Mouse (Mus musculus) left cerebral cortex, adult 11 months (tissue): ENCODE results near the gene Nlrc4.
"Not testable (repeated sequence)": the region's sequence is repeated elsewhere in the genome, so short reads cannot be mapped to it uniquely, and the experiment has no call there.

Experiments
- DNase-seq: peaks from one replicate; pipeline ENCODE4 v3.0.0; 2022; ENCODE audit warnings: low spot score

Gene Nlrc4

DNA sequence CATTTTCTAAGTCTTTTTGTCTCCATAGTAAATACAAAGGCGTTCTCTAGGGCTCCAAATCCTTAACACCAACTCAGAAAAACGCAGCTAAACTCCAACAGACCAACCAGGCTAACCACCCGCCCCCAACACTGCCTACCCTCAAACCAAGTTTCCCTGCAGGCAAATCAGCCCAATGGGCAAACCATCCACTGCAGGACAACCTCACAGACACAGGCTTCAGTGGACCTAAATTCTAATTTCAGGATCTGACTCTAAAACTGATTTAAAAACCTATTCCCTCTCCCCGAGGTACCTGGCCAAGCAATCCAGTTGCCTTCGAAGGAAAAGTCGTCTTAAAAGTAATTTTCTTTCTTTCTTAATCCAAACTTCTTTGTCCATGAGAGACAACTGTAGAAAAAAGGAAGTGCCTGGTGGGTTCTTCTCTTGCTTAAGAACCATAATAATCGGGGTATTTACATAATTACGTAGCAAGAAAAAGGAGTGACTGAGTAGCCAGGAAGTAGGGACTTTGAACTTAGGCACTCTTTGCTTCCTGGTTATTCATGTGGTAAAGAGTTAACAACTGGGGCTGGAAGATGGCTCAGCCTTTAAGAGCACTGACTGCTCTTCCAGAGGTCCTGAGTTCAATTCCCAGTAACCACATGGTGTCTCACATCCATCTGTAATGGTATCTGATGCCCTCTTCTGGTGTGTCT, at the start of gene Nlrc4:
Gene Nlrc4, minus strand, starts transcription at position 432 of the 698 bp plus-strand sequence.
- DNase-seq = no peak

DNA sequence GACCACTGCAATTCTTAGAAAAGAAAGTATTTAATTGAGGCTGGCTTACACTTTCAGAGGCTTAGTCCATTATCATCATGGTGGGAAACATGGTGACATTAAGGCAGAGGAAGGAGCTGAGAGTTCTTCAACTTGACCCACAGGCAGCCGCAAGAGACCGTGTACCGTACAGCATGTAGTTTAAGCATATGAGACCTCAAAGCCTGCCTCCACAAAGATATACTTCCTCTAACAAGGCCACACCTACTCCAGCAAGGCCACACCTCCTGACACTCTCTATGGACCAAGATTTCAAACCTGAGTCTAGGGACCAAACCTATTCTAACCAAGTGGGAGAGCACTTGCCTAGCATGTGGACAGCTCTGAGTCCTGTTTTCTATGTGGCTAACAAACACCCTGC, 49.7 kb upstream of the Nlrc4 start:
- no peak for DNase-seq

DNA sequence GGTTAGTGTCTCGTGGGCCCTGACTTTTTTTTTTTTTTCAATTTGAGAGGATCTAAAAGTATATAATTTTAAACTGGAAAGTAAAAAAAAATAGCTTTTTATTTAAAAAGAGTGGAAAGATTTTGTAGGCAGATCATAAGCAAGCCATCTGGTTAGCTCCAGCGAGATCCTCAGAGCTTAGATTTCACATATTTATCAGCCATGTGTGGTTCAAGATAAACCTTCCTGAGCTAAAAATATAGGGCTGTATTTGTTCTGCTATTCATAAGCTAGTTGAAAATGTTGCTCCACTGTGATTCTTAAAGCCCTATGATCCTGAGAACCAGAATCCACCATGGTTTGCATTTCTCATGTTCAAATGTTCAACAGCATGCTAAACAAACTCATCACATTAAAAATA, 49.0 kb upstream of the Nlrc4 start:
- DNase-seq = no peak

DNA sequence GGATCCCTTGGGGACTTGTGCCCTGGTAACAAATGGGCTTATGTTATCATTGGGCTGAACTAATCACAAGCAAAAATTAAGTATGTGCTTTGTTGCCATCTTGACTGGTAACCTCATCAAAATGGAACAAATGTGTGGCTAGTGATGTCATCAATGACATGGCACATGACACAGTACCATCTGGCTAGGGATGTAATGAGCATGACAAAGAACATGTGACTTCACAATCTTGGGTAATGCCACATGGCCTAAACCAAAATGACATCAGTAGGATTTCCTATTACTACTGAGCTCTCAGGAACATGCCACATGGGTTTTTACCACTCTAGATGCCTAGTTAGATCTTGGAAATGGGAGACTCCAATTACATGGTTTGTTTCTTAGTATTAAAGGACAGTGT, 42.1 kb upstream of the Nlrc4 start:
- no peak for DNase-seq

DNA sequence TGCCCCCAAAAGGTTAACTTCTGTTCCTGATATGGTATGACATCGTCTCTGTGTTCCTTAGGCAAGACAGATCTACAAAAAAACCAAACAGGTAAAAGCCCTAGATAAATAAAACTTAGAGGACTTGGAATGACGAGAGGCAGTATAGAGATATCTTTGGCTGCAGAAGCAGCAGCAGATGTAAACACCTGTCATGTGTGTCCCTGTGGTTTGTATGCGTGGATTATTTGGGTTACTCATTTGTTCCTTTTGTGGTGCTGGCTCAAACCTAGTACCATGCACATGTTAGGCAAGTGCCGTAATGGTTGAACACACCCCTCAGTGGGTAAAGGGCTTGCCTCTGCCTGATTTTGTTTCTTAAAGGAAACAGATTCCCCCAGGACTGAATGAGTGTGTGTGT, 41.3 kb upstream of the Nlrc4 start:
- DNase-seq = no peak

DNA sequence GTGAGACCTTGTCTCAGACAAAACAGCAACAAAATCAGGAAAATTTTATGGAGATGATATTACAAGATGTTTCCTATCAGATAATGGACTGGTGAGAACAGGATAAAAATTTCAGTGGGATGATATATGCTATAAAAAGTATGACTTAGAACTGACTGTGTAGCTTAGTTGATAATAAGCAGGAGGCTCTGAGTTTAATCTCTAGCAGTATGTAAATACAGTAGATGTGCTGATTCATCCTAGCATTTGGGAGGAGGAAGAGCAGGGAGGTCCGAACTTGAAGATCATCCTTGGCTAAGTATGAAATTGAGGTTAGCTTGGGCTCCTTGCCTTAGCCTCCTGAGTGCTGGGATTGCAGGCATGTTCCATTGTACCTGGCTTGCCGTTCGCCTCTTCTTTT, 32.6 kb upstream of the Nlrc4 start:
- DNase-seq = no peak

DNA sequence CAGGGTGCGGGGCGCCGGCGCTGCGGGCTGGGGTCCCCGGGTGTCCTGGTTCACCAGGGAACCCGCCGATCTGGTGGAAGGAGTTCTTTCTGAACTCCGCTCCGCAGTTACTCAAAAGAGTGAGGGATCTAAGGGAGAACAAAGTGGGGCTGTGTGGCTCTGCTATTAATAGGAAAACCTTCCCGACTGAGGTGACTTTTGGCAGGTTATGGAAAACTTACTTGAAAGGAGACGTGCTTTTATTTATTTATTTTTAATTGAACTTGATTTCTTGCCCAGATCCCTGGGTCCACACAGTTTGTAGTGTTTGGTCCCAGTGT, 30.9 kb upstream of the Nlrc4 start:
- DNase-seq = no peak

DNA sequence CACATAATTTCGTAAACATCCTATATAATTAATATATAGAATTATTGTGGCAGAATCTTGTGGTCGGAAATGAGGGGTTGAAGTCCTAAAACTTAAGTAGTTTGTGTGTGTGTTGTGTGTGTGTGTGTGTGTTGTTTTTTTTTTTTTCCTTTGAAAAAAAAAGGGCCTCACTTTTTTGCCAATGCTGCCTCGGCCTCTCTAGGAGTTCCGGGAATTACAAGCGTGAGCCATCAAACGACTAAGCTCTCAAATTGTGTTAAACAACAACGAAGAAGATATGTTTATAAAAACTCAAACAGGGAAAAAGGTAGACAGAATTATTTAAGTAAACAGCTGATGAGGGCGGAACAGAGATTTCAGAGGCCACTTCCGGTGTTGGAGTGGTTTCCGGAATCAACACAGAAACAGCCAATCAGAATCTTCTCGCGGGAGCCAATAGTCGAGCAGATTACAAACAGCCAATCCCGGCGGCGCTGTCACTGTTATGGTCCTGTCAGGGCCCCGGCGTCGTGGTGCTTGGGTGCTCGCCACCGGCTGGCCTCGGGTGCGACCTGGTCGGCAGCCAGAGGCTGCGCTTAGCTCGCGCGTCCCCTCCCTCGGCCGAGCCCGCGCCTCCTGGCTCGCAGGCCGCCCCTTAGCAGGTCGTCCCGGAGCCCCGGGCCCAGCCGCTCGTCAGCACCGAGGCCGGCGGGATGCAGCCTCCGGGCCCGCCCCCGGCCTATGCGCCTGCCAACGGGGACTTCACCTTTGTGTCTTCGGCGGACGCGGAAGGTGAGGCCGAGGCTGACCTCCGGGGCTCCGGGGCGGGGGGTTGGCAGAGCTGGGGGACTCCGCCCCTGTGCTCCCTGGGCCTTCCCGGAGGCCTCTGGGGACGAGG, 30.3 kb upstream of the Nlrc4 start, which contains the start of gene Yipf4:
Gene Yipf4, plus strand, starts transcription at position 470 of the 877 bp plus-strand sequence.
- peak; percentile 96 for DNase-seq

DNA sequence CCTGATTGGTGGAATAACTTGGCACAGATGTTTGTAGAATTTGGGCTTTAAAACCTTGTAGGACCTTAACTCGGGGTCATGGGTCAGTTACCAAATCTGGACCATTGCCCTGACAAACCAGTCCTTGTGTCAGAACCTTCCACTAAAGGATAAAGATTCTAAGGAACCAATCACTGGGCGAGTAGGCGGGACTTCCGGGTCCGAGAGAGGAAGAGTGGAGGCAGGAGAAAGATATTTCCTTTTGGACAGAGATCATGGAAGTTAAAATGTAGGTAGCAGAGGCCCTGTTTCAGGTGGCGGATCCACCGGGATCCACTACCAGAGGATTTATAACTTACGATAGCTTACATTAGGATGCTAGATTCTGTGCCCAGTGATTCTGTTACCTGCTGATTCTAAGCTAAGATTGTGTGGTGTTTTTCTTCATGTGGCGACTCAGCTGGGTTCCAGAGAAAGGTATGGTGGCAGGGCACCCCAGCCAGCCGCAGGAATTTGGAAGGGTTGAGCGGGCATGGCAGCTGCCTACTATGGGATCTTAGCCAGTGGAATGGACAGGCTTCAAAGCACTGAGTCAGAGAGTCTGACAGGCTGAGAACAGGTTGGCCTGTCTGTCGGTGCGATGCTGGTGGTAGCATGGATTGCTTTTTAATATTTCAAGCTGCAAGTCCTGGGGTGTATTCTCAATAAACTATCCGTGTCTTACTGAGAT, 21.6 kb upstream of the Nlrc4 start:
- no peak for DNase-seq

DNA sequence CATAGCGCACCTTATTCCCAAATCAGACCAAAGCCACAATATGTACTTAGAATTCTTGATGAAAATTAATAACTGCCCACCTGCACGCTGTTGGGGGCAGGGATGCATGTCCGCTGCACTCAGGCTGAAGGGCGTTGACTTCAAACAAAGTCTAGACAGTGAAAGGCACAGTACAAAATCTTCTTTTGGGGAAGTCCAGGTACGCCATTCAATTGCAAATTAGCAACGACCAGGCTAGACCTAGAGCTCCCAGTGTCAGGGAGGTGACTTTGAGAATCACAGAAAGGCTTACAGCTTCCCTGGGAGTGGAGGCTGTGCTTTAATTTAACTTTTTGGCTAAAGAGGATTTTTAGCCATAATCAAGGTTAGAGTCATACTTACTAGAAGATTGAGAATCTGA, 11.2 kb upstream of the Nlrc4 start:
- DNase-seq = not testable (repeated sequence)

DNA sequence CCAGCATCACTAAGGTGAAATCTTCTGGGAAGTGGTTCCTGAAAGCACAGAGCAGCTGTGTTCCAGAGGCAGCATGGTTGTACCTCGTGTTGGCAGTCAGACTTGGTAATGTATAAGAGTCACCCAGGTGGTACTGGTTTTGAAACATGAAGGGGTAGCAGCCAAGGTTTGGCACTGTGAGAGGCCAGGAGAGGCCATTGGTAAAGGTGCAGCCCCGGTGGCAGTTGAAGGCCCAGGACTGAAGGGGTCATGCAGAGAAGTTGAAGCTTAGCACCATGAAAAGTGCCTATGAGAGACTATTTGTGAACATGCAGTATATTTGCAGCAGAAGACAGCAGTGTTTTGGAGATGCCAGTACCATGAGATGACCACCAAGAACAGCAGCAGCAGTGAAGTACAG, 9.0 kb upstream of the Nlrc4 start:
- not testable (repeated sequence) for DNase-seq

DNA sequence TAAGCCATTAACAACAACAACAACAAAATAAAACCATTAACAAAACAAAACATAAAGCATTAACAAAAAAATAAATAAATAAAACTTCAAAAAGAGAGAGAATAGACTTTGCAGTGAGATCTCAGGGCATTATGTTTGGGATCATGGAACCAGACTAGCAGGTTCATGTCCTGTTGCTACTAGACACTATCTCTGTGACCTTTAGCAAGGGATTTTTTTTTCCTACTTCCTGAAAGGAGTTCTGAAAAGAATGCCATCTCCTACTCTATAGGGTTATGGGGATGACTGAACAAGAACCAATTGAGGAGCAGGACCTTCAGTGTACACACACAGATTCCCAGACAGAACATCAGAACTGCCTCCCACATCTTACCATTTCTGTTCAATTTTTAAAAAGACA, 4.6 kb upstream of the Nlrc4 start:
- no peak for DNase-seq

DNA sequence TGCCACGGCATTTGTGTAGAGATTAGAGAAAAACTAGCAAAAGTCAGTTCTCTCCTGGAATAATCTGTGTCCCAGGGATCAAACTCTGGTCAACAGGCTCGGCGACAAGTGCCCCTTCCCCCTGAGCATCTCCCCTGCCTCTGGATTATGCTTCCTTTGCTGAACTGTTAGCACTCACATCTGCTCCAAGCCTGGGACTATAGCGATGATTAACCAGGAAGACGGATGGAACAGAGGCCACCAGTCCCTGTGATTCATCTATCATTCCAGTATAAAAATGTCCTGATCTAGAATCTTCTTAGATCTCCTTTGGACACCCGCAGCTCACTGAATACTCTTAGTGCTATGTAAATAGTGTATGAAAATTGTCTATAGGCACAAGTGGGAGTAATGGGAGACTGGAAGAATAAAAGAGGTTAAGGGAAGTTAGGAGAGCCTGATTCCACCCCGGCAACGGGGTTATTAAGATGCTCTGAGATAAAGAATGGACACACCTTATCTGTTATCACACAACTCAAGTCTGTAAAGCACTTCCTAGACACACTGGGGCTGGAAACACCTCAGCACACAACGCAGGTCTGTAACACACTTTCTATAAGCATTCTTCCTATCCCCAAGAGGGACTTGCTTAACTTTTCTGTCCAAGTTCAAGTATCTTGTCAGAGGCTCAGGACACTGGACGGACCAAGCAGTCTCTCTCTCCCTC, 817 bp downstream of the Nlrc4 start:
- DNase-seq = no peak

DNA sequence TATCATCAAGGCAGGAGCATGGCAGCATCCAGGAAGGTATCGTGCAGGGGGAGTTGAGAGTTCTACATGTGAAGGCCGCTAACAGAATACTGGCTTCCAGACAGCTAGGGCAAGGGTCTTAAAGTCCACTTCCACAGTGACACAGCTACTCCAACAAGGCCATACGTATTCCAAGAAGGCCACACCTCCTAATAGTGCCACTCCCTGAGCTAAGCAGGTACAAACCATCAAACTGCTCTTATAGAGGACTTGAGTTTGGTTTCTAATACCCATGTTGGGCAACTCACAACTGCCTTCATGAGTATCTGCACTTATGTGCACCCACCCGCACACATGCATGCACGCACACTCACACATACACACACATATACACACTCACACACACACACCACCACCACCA, 2.1 kb downstream of the Nlrc4 start:
- DNase-seq = no peak

DNA sequence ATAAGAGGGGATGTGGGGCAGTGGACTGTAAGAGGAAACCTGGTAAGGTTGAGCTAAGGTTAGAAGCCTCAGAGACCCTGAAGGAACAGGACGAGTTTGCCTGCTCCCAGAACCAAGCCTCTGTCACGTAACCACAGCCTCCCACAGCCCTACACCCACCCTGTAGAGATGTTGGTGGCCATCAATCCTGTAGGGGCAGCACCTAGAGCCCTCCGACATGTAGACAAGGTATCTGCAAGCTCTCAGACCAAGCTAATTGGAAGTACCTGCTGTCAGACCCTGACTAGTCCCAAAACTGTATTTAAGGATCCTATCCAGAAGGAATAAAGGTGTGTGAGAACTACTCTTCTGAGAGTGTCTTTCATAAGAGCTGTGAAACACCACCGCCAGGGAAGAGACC, 3.5 kb downstream of the Nlrc4 start:
- DNase-seq = no peak

DNA sequence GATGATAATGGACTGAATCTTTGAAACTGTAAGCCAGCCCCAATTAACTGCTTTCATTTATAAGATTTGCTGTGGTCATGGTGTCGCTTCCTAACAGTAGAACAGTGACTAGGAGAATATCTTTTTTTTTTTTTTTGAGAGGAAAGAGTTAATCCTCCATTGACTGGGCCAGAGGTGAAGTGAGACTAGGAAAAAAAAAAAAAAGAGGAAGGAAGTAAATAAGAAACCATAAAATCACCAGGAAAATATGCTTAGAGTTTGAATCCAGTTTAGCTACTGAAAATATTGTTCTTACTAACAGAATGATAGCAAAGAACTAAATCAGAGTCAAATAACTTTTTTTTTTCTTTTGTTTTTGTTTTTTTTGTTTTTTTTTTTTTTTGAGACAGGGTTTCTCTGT, 4.3 kb downstream of the Nlrc4 start:
- DNase-seq = no peak

DNA sequence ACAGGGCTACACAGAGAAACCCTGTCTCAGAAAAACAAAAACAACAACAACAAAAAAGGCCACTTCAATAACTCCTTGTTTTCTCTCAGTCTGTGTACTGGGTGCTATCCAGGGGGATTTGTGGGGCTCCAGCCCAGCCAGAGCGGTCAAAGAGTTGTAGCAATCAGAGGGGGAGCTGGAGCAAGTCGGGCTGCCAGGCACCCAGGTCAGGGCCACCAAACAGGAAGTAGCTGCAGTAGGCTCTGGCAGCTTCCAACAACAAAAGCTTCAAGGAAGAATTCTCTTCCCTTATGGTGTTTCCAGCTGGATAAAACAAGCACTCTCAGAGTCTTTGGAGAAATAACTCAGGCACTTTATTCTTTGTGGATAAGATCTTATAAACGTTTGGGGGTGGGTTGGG, 5.0 kb downstream of the Nlrc4 start:
- no peak for DNase-seq

DNA sequence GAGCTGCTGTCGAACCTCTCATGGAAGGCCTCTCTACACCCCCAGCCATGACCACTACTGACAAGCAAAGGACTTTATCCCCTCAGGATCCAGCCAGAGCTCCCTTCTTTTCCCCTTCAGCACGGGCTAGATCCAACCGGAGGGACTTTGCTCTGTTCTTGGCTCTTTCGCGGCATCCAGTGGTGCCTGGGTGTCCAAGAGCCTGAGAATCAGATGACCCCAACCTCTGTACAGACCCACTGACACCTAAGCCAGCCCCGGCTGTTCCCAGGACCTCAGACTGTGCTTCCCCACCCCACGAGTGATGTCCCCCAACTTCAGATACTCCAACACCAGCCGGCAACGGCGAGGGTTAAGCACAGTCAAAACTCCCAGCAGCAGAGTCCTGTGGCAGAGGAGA, 9.2 kb downstream of the Nlrc4 start:
- no peak for DNase-seq

DNA sequence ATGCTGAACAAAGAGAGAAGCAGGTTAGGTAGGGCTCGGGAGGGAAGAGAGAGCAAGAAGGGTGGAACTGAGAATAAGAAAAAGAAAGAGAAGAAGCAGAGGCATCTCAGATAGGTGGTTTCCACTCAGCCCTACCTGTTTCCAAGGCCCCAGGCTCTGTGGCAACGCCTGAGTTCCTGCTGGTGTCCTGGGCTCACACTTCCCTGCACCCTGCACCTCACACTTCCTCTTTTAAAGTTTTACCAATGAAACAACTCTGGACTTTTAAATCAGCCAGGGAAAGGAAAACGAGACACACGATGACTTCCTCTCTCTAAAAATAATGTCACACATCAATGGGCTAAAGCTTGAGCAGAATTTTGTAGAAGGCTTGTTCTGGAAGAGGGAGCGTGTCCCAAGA, 18.5 kb downstream of the Nlrc4 start:
- DNase-seq = no peak

DNA sequence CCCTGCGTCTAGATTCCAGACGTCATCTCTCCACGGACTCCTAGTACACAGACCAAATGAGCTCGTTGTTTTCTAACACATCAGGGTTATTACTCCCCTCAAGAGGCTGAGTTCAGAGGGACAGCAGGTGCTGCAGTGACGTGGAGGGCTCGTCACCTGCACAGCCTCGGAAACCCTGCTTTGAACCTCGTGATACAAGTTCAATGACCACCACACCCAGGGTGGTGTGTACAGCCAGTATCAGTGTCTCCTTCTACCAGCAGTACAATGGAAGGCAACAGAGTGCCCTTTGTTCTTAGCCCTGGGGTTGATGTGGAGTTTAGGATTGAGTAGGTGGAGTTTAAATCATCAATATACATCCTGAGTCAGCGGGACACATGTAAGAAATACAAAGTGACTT, 21.2 kb downstream of the Nlrc4 start:
- DNase-seq = no peak

DNA sequence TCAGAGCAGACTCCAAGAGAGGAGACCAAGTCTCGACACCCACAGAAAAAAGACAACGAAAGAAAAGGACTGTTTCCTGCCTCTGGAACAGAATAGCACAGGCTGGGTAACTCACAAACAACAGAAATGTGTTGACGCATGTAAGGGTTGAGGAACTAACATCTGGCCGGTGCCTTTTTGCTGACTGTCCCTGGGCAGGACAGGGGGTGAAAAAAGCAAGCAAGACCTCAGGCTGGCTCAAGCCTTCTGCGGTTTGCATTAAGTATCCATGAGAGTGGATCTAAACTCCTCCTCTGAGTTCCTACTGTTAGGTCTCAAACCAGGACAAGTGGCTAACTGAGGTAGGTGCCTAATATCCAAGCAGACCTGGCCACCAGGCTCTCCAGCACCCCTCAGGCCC, 26.3 kb downstream of the Nlrc4 start:
- DNase-seq = no peak

DNA sequence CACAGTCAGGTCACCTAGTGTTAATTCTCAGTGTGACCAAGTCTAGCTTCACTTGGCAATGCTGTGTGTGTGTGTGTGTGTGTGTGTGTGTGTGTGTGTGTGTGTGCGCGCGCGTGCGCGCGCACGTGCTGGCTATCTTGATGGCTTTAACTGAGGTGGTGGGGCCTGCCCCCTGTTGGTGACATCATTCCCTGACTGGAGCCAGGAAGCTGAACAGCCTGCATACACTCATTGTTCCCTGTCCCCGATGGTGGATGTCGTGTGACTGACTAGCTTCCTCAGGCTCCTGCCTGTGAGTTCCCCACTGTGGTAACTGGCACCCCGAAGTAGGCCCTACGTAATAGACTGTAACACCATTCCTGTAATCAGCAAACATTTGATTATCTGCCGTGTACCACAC, 27.5 kb downstream of the Nlrc4 start:
- no peak for DNase-seq
